ENCODE assay signal across 11 mouse cellular contexts in the genomic region with DNA sequence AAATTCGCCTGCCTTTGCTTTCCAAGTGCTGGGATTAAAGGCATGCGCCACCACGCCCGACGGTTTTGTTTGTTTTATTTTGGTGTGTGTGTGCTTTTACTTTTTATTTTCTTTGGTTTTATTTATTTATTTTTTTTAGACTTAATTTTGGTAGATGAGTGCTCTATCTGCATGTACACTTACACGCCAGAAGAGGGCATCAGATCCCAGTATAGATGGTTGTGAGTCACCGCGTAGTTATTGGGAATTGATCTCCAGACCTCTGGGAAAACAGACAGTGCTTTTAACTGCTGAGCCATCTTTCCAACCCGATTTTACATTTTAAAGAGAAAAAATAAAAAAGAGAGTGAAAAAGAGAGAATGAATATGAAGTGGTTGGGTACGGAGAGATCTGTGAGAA. TPM values are rescaled to one million over a fixed set of nuclear protein-coding genes. Genes with fewer than 3 reads are reported as not detected.
DNase-seq lines count a peak whose midpoint lies in the region; ATAC-seq and TF ChIP-seq lines count a peak whose summit lies in the region.
"Had no signal": no experiment of that assay in that cellular context is flagged by ENCODE, and none has a peak within 500 bp of the region (broad histone marks: within the 10 kb centered on the region; RNA-seq: fewer than 3 reads in every experiment).

No protein-coding gene starts in this region.

- ATAC-seq in forebrain, embryonic 15.5 days (replicated peaks) = no peak
- no peak for ATAC-seq in liver, embryonic 14.5 days (ENCODE audit: insufficient read depth)
- no peak for ATAC-seq in liver, embryonic 11.5 days (replicated peaks; ENCODE audit: low FRiP score)
- ATAC-seq in monocyte, adult 5-6 weeks (replicated peaks; ENCODE audit: insufficient number of reproducible peaks, low FRiP score, low TSS enrichment, poor library complexity, severe bottlenecking) = no peak

- H3K27me3 ChIP-seq in forebrain, embryonic 10.5 days (ENCODE audit: poor library complexity, severe bottlenecking) = peaks cover 12% of the 10 kb centered on the region; the same call in 1 of the 2 replicates
- H3K27me3 ChIP-seq in forebrain, embryonic 15.5 days = no peaks in the 10 kb centered on the region
- H3K27me3 ChIP-seq in liver, embryonic 14.5 days (ENCODE audit: control insufficient read depth, insufficient read depth, low read length) = no peaks in the 10 kb centered on the region
- no peaks in the 10 kb centered on the region; the same call in 1 of the 2 replicates for H3K27me3 ChIP-seq in liver, embryonic 11.5 days (replicated peaks; ENCODE audit: control insufficient read depth, insufficient read depth, low read length)

- DNase-seq in forebrain, embryonic 10.5 days (ENCODE audit: extremely low spot score, low spot score) = peak; percentile 15
- DNase-seq in liver, embryonic 14.5 days (ENCODE audit: low read depth in 3 of 3, low spot score in 3 of 3) = no peak
- DNase-seq in liver, embryonic 11.5 days (ENCODE audit: low spot score) = no peak
- DNase-seq in embryo, embryonic 10 days (ENCODE audit: low spot score) = peak; percentile 60
- DNase-seq in lung, postnatal 36 days = peak; percentile 10
- DNase-seq in urinary bladder, postnatal 14 days (ENCODE audit: low spot score) = no peak

- 26% methylated on average over 10 of the region's 10 CpGs for WGBS in forebrain, embryonic 10.5 days
- 23% methylated on average over 10 of the region's 10 CpGs for WGBS in forebrain, embryonic 15.5 days
- WGBS in liver, embryonic 14.5 days (ENCODE audit: insufficient replicate concordance) = 25% methylated on average over 10 of the region's 10 CpGs
- 26% methylated on average over 10 of the region's 10 CpGs for WGBS in liver, embryonic 11.5 days

- H3K4me2 ChIP-seq in forebrain, embryonic 15.5 days (replicated peaks) = no peak overlapping the region
- no peak overlapping the region for H3K4me2 ChIP-seq in liver, embryonic 14.5 days (ENCODE audit: low read depth)
- H3K4me2 ChIP-seq in liver, embryonic 11.5 days = no peak overlapping the region
- H3K4me2 ChIP-seq: liver, embryonic 15.5 days had no signal

- no peak for TF ChIP-seq EP300 in liver, embryonic 14.5 days (IDR thresholded peaks at IDR 0.05; ENCODE audit: low read depth)

- TF ChIP-seq CTCF in liver, embryonic 14.5 days (IDR thresholded peaks at IDR 0.05; ENCODE audit: low read depth) = peak; percentile 17; the same call in 1 of the 2 replicates

- no peak overlapping the region for H3K9ac ChIP-seq in forebrain, embryonic 15.5 days (replicated peaks)
- no peak overlapping the region for H3K9ac ChIP-seq in liver, embryonic 14.5 days (replicated peaks)
- no peak overlapping the region for H3K9ac ChIP-seq in liver, embryonic 11.5 days (ENCODE audit: low read depth, low read length)
- H3K9ac ChIP-seq: liver, embryonic 15.5 days had no signal

- H3K9me3 ChIP-seq in forebrain, embryonic 10.5 days = no peaks in the 10 kb centered on the region
- H3K9me3 ChIP-seq in forebrain, embryonic 15.5 days = no peaks in the 10 kb centered on the region
- no peaks in the 10 kb centered on the region for H3K9me3 ChIP-seq in liver, embryonic 14.5 days (ENCODE audit: control insufficient read depth, low read length)
- no peaks in the 10 kb centered on the region for H3K9me3 ChIP-seq in liver, embryonic 11.5 days (ENCODE audit: control insufficient read depth, low read length)
- H3K9me3 ChIP-seq: G1E; liver, embryonic 15.5 days had no signal

- no peaks in the 10 kb centered on the region for H3K4me1 ChIP-seq in forebrain, embryonic 10.5 days
- H3K4me1 ChIP-seq in forebrain, embryonic 15.5 days = no peaks in the 10 kb centered on the region
- no peaks in the 10 kb centered on the region for H3K4me1 ChIP-seq in liver, embryonic 14.5 days (replicated peaks; ENCODE audit: control insufficient read depth in 2 of 2, insufficient read depth in 2 of 2, low read length in 1 of 2)
- no peaks in the 10 kb centered on the region for H3K4me1 ChIP-seq in liver, embryonic 11.5 days (replicated peaks; ENCODE audit: control insufficient read depth, insufficient read depth, low read length)
- H3K4me1 ChIP-seq: liver, embryonic 15.5 days had no signal

- H3K4me3 ChIP-seq in forebrain, embryonic 10.5 days = peak overlapping the region; percentile 30
- H3K4me3 ChIP-seq in forebrain, embryonic 15.5 days = no peak overlapping the region
- no peak overlapping the region for H3K4me3 ChIP-seq in liver, embryonic 14.5 days (ENCODE audit: insufficient read depth in 1 of 2, low read depth in 2 of 2, low read length in 2 of 2)
- H3K4me3 ChIP-seq in liver, embryonic 11.5 days (ENCODE audit: low read depth, low read length) = no peak overlapping the region
- H3K4me3 ChIP-seq: erythroblast, embryonic 14.5 days; liver, embryonic 15.5 days had no signal

- H3K36me3 ChIP-seq in forebrain, embryonic 10.5 days (replicated peaks) = no peaks in the 10 kb centered on the region
- H3K36me3 ChIP-seq in forebrain, embryonic 15.5 days = no peaks in the 10 kb centered on the region
- H3K36me3 ChIP-seq in liver, embryonic 14.5 days (replicated peaks; ENCODE audit: control insufficient read depth, insufficient read depth, low read depth) = no peaks in the 10 kb centered on the region
- no peaks in the 10 kb centered on the region for H3K36me3 ChIP-seq in liver, embryonic 11.5 days (ENCODE audit: control insufficient read depth, insufficient read depth, low read length)
- H3K36me3 ChIP-seq: G1E; liver, embryonic 15.5 days had no signal

- H3K27ac ChIP-seq in forebrain, embryonic 10.5 days = no peak overlapping the region
- H3K27ac ChIP-seq in forebrain, embryonic 15.5 days (replicated peaks) = no peak overlapping the region
- H3K27ac ChIP-seq in liver, embryonic 14.5 days = no peak overlapping the region
- H3K27ac ChIP-seq in liver, embryonic 11.5 days (ENCODE audit: low read depth, low read length) = no peak overlapping the region
- H3K27ac ChIP-seq: liver, embryonic 15.5 days had no signal

RNA-seq across cellular contexts. Expression of a gene that starts 36.4 kb away (rescaled TPM):
- 64.6 and 65.2 TPM in 2 replicates for polyA plus RNA-seq in forebrain, embryonic 10.5 days (2016; fragmentation: Nextera tagmentation; extraction: Ambion mirVana)
- 35.5 and 38.0 TPM in 2 replicates for polyA plus RNA-seq in forebrain, embryonic 15.5 days (2015; fragmentation: Nextera tagmentation; extraction: Ambion mirVana)
- polyA plus RNA-seq in liver, embryonic 14.5 days (2012; rRNA removed) = 5.3 and 8.1 TPM in 2 replicates
- polyA plus RNA-seq in liver, embryonic 14.5 days (2014; fragmentation: Nextera tagmentation; extraction: Ambion mirVana) = 10.3 and 11.4 TPM in 2 replicates
- 39.5 and 39.8 TPM in 2 replicates for polyA plus RNA-seq in liver, embryonic 11.5 days (2014; fragmentation: Nextera tagmentation; extraction: Ambion mirVana)
- total RNA-seq in monocyte, adult 5-6 weeks (2017) = 12.3 to 26.1 TPM (median 14.5 TPM) in 3 replicates

Comparison
In these comparisons a context has a peak if more than half of its experiments do, and no peak if none do; other contexts are left out.
1. DNase-seq: peak in forebrain, embryonic 10.5 days (single experiment), embryo, embryonic 10 days (single experiment) and lung, postnatal 36 days (single experiment); none in liver, embryonic 14.5 days (0 of 3), liver, embryonic 11.5 days (single experiment) and urinary bladder, postnatal 14 days (single experiment).